In the genomic region with DNA sequence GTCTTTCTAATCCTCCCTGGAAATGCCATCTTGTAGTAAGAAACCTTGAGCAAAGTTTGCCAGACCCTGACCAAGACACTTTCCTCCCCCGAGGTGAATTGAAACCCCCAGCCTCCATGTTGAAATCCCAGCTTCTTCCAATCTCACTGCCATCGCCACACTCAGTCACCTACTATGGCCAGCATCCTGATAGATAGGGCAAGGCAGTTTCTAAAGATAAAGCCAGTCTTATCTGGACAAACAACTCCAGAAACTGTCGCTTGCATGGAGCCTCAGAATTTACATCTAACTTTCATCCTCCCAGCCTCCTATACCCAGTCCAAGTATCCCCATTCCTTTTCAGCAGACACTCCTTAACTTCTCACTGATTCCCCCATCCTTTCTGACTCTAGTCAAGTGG, we compare ENCODE assay signal across 24 mouse cellular contexts. TPM values are rescaled to one million over a fixed set of nuclear protein-coding genes. Genes with fewer than 3 reads are reported as not detected.
DNase-seq lines count a peak whose midpoint lies in the region; TF ChIP-seq lines count a peak whose summit lies in the region.
"Had no signal": no experiment of that assay in that cellular context is flagged by ENCODE, and none has a peak within 500 bp of the region (broad histone marks: within the 10 kb centered on the region; RNA-seq: fewer than 3 reads in every experiment).

No protein-coding gene starts in this region.

- peak; percentile 0 for DNase-seq in testis, postnatal 14 days (ENCODE audit: low spot score)
- DNase-seq in testis, postnatal 10 days (ENCODE audit: low spot score): no peak
- no peak for DNase-seq in MEL (ENCODE audit: low read depth, low spot score)
- DNase-seq in right cerebral cortex, postnatal 4 days: no peak
- DNase-seq: adrenal gland, adult 2 months; adrenal gland, adult 8-10 months; adrenal gland, postnatal 10 days; adrenal gland, postnatal 14 days; adrenal gland, postnatal 25 days; adrenal gland, postnatal 36 days; B cell, adult 2 months; cerebellum, adult 11 months; cerebellum, adult 11-12 months; cerebellum, adult 18-20 months; cerebellum, adult 2 months had no signal

- H3K27ac ChIP-seq in MEL (ENCODE audit: control insufficient read depth, low read depth, low read length): peak overlapping the region; percentile 33

- no peak overlapping the region for H3K4me3 ChIP-seq in MEL (ENCODE audit: control insufficient read depth in 1 of 2, insufficient read depth in 1 of 2, low read depth in 2 of 2, low read length in 2 of 2)

- H3K9me3 ChIP-seq in MEL (replicated peaks; ENCODE audit: insufficient read depth, low read length): no peaks in the 10 kb centered on the region
- H3K9me3 ChIP-seq: G1E had no signal

- TF ChIP-seq RAD21 in MEL (IDR thresholded peaks at IDR 0.05; ENCODE audit: low read depth, low read length): no peak

- H3K79me2 ChIP-seq in MEL (ENCODE audit: control insufficient read depth, insufficient read depth, low read length, poor library complexity): no peaks in the 10 kb centered on the region

- no peak for TF ChIP-seq POLR2A in MEL (IDR thresholded peaks at IDR 0.05; ENCODE audit: control insufficient read depth in 1 of 2, insufficient read depth in 1 of 2, low read depth in 1 of 2, low read length in 2 of 2, poor library complexity in 1 of 2)

- TF ChIP-seq CTCF in MEL (IDR thresholded peaks at IDR 0.05 in 2 of 3, conservative IDR thresholded peaks at IDR 0.05 in 1 of 3; ENCODE audit: control insufficient read depth in 1 of 3, insufficient read depth in 1 of 3, low read depth in 2 of 3, low read length in 3 of 3, poor library complexity in 1 of 3, severe bottlenecking in 1 of 3): no peak

- no peak overlapping the region for H3K9ac ChIP-seq in MEL (ENCODE audit: control insufficient read depth, low read depth, low read length, poor library complexity, severe bottlenecking)

- TF ChIP-seq EP300 in MEL (IDR thresholded peaks at IDR 0.05; ENCODE audit: low read depth in 1 of 2, low read length in 2 of 2): peak; percentile 63 to 83

- no peaks in the 10 kb centered on the region for H3K27me3 ChIP-seq in MEL (ENCODE audit: control insufficient read depth in 1 of 2, insufficient read depth in 2 of 2, low read length in 2 of 2)
- H3K27me3 ChIP-seq: CH12.LX had no signal

- H3K36me3 ChIP-seq in MEL (ENCODE audit: control insufficient read depth in 1 of 2, insufficient read depth in 2 of 2, low read length in 2 of 2): peaks cover 0 to 32% of the 10 kb centered on the region in 2 experiments; a peak in 2 of 4 replicates
- H3K36me3 ChIP-seq: G1E had no signal

- H3K4me1 ChIP-seq in MEL (ENCODE audit: control insufficient read depth in 1 of 2, insufficient read depth in 2 of 2, low read length in 2 of 2): peaks cover 28 to 29% of the 10 kb centered on the region in 2 experiments

TF ChIP-seq in MEL, 35 proteins besides CTCF, POLR2A, EP300 and RAD21:
- TF ChIP-seq KAT2A (conservative IDR thresholded peaks at IDR 0.05; ENCODE audit: low read depth, low read length) (no peak), RCOR1 (IDR thresholded peaks at IDR 0.05; ENCODE audit: low read depth, low read length) (peak; percentile 61; the same call in 1 of the 2 replicates), TCF12 (IDR thresholded peaks at IDR 0.05; ENCODE audit: low read depth, low read length) (peak; percentile 75), GATA1 (IDR thresholded peaks at IDR 0.05; ENCODE audit: low read depth, low read length) (peak; percentile 74), TBP (IDR thresholded peaks at IDR 0.05; ENCODE audit: low read depth, low read length) (no peak), MAFK (IDR thresholded peaks at IDR 0.05; ENCODE audit: borderline replicate concordance, low read depth, low read length) (no peak)

RNA-seq across cellular contexts. Expression of gene Qdpr, which starts 33.6 kb away (rescaled TPM):
- total RNA-seq in MEL (2012; rRNA removed): 113 and 119 TPM in 2 replicates
- 100 to 1,000 TPM in 1 of 2 experiments, not detected in 1; 226 TPM for polyA plus RNA-seq in MEL (2012; ENCODE audit: insufficient read depth in 1 of 2, insufficient read length in 2 of 2, low read depth in 1 of 2, low replicate concordance in 2 of 2, missing spikeins in 1 of 2)

RNA-seq across cellular contexts. Expression of gene Clrn2, which starts 37.1 kb away (rescaled TPM):
- total RNA-seq in MEL (2012; rRNA removed): not detected in 2 replicates
- not detected for polyA plus RNA-seq in MEL (2012; ENCODE audit: insufficient read depth in 1 of 2, insufficient read length in 2 of 2, low read depth in 1 of 2, low replicate concordance in 2 of 2, missing spikeins in 1 of 2)
- total RNA-seq: adrenal gland, adult 18-20 months; adrenal gland, adult 2 months; adrenal gland, adult 8-10 months; adrenal gland, postnatal 10 days; adrenal gland, postnatal 14 days; adrenal gland, postnatal 25 days; adrenal gland, postnatal 36 days; adrenal gland, postnatal 4 days; CH12.LX; ES-E14 had no signal
- polyA plus RNA-seq: activated CD4-positive, CD25-positive, alpha-beta regulatory T cell, adult 4 months; adrenal gland, adult 2 months; C2C12; CD4-positive, CD25-positive, alpha-beta regulatory T cell, adult 4 months; cerebellum, adult 2 months; G1E; Patski had no signal
